In the genomic region with DNA sequence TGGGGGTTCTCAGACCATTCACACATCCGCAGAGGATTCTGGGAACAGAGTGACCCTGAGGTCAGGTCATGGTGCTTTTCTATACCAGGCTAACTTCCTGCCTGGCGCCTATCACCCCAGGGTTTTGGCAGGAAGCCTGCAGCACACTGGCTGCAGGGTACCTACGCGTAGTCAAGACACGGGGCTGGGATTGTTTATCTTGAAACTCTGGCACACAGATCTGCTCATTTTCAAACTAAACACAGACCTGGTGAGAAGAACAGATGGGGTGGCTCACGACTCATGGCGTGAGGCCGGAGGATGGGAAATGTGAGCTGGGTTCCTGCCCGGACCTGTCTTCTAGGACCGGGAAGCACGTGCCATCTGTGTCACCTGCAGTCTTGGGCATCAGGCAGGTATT, we compare ENCODE assay signal across 8 mouse cellular contexts. TPM values are rescaled to one million over a fixed set of nuclear protein-coding genes. Genes with fewer than 3 reads are reported as not detected.
DNase-seq lines count a peak whose midpoint lies in the region; ATAC-seq and TF ChIP-seq lines count a peak whose summit lies in the region.

No protein-coding gene starts in this region.

- no peak overlapping the region for H3K9ac ChIP-seq in heart, adult 2 months (ENCODE audit: low read depth, low read length)
- no peak overlapping the region for H3K9ac ChIP-seq in midbrain, embryonic 16.5 days (ENCODE audit: low read depth, low read length)

- no peak for TF ChIP-seq EP300 in heart, adult 2 months (IDR thresholded peaks at IDR 0.05; ENCODE audit: insufficient read depth, low read depth, low read length)

- TF ChIP-seq CTCF in heart, adult 2 months (IDR thresholded peaks at IDR 0.05), result no peak
- TF ChIP-seq CTCF in left cerebral cortex, adult 2 months (IDR thresholded peaks at IDR 0.05), result no peak

- H3K4me3 ChIP-seq in heart, adult 2 months, result no peak overlapping the region
- H3K4me3 ChIP-seq in left cerebral cortex, adult 2 months, result no peak overlapping the region
- H3K4me3 ChIP-seq in midbrain, embryonic 16.5 days (ENCODE audit: low read depth, low read length), result no peak overlapping the region

- peak overlapping the region; percentile 77 for H3K27ac ChIP-seq in heart, adult 2 months
- H3K27ac ChIP-seq in left cerebral cortex, adult 2 months, result peak overlapping the region; percentile 80
- H3K27ac ChIP-seq in midbrain, embryonic 16.5 days (ENCODE audit: low read length), result peak overlapping the region; percentile 77

- no peak for ATAC-seq in midbrain, embryonic 16.5 days

- DNase-seq in left cerebral cortex, adult 18-20 months (ENCODE audit: low spot score in 2 of 2), result peak; percentile 67 to 83
- no peak for DNase-seq in left cerebral cortex, adult 11 months (ENCODE audit: low spot score)
- peak; percentile 98 for DNase-seq in cerebellum, adult 9-11 months
- DNase-seq in heart, adult 2 months, result peak; percentile 56
- peak in 1 of 2 experiments; percentile 70 for DNase-seq in left cerebral cortex, adult 2 months (ENCODE audit: extremely low spot score in 1 of 2, low spot score in 2 of 2)
- DNase-seq in thymus, postnatal 36 days, result no peak
- DNase-seq in urinary bladder, postnatal 10 days (ENCODE audit: low spot score), result no peak

- H3K4me1 ChIP-seq in heart, adult 2 months (ENCODE audit: control insufficient read depth, insufficient read depth, low read length), result peaks cover 33% of the 10 kb centered on the region
- peaks cover 14% of the 10 kb centered on the region for H3K4me1 ChIP-seq in midbrain, embryonic 16.5 days (ENCODE audit: control insufficient read depth, insufficient read depth, low read length)

- H3K79me2 ChIP-seq in heart, adult 2 months (replicated peaks; ENCODE audit: control insufficient read depth, insufficient read depth, low read length), result no peaks in the 10 kb centered on the region

- intact Hi-C loops in heart, adult 2 months (cut with DNase I), result no loop called here
- intact Hi-C loops in left cerebral cortex, adult 2 months (cut with DNase I), result loop anchor here (1.0 kb wide), 1 partner anchor 16 kb away; no protein-coding TSS in a partner anchor

- 12% methylated on average over 11 of the region's 11 CpGs for WGBS in heart, adult 2 months
- WGBS in midbrain, embryonic 16.5 days, result 67% methylated on average over 11 of the region's 11 CpGs

- H3K36me3 ChIP-seq in heart, adult 2 months (ENCODE audit: control insufficient read depth, insufficient read depth, low read length), result no peaks in the 10 kb centered on the region
- H3K36me3 ChIP-seq in midbrain, embryonic 16.5 days (ENCODE audit: control insufficient read depth, insufficient read depth, low read length), result no peaks in the 10 kb centered on the region

- no peak for TF ChIP-seq POLR2A in heart, adult 2 months (IDR thresholded peaks at IDR 0.05; ENCODE audit: insufficient read depth, low read depth, low read length)

- H3K27me3 ChIP-seq in heart, adult 2 months (ENCODE audit: control insufficient read depth, insufficient read depth, low read length), result no peaks in the 10 kb centered on the region
- no peaks in the 10 kb centered on the region for H3K27me3 ChIP-seq in midbrain, embryonic 16.5 days (ENCODE audit: control insufficient read depth, insufficient read depth, low read depth, low read length)

- H3K4me2 ChIP-seq in midbrain, embryonic 16.5 days (ENCODE audit: low read length), result no peak overlapping the region

- no peaks in the 10 kb centered on the region for H3K9me3 ChIP-seq in midbrain, embryonic 16.5 days (replicated peaks; ENCODE audit: control insufficient read depth, low read length, poor library complexity, severe bottlenecking)

RNA-seq across cellular contexts. Expression of a gene that starts 52.5 kb away (rescaled TPM):
- 10 to 100 TPM; 65.6 to 72.9 TPM for total RNA-seq in left cerebral cortex, adult 18-20 months (2021)
- 10 to 100 TPM; 14.6 to 16.9 TPM for total RNA-seq in heart, adult 2 months (2021)
- polyA plus RNA-seq in heart, adult 2 months (2012; rRNA removed), result 16.5 and 16.8 TPM in 2 replicates
- total RNA-seq in left cerebral cortex, adult 2 months (2021), result 10 to 100 TPM; 62.3 to 69.4 TPM
- 29.3 and 33.2 TPM in 2 replicates for polyA plus RNA-seq in midbrain, embryonic 16.5 days (2015; fragmentation: Nextera tagmentation; extraction: Ambion mirVana)

Comparison
In these comparisons a context has a peak if more than half of its experiments do, and no peak if none do; other contexts are left out.
1. DNase-seq: peak in left cerebral cortex, adult 18-20 months (2 of 2), cerebellum, adult 9-11 months (single experiment) and heart, adult 2 months (2 of 2); none in left cerebral cortex, adult 11 months (single experiment), thymus, postnatal 36 days (0 of 2) and urinary bladder, postnatal 10 days (single experiment).
2. Peak in every context shown above with its lines, with median percentiles within 50 percentile points of each other: H3K27ac ChIP-seq.